Mouse (Mus musculus) G1E (cell line): ENCODE data around the gene Camta1. TPM values are rescaled to one million over a fixed set of nuclear protein-coding genes. Genes with fewer than 3 reads are reported as not detected.

Source experiments
- ATAC-seq: 2 replicates; pipeline ENCODE4 v1.8.0; 2016; ENCODE audit warnings: mild to moderate bottlenecking; ENCODE audit not compliant: insufficient number of reproducible peaks, poor library complexity, low FRiP score, severe bottlenecking; ENCODE audit errors: extremely low read depth
- DNase-seq: peaks from one replicate; pipeline ENCODE4 v3.0.0; 2012; ENCODE audit warnings: low spot score
- H3K27me3 ChIP-seq: 2 replicates; pipeline ENCODE4 v1.6.1; 2012; ENCODE audit warnings: mild to moderate bottlenecking, low read length, inconsistent platforms; ENCODE audit not compliant: insufficient read depth
- H3K36me3 ChIP-seq: replicated peaks from 2 replicates; pipeline ENCODE3; 2012; ENCODE audit warnings: mild to moderate bottlenecking, inconsistent platforms
- H3K4me1 ChIP-seq: 2 replicates; pipeline ENCODE4 v1.6.1; 2012; ENCODE audit warnings: low read depth, low read length, inconsistent platforms, mixed read lengths; ENCODE audit not compliant: insufficient read depth
- H3K4me3 ChIP-seq: 2 replicates; pipeline ENCODE4 v1.5.1; 2012; ENCODE audit warnings: low read depth, mild to moderate bottlenecking, inconsistent platforms, low read length, moderate library complexity, mixed read lengths
- H3K9me3 ChIP-seq: replicated peaks from 2 replicates; pipeline ENCODE4 v1.6.1; 2012; ENCODE audit warnings: inconsistent platforms
- CTCF ChIP-seq: IDR thresholded peaks from 2 replicates; pipeline ENCODE4 v1.5.1; 2012; ENCODE audit warnings: low read depth, low read length, inconsistent platforms, mixed read lengths
- GATA1 ChIP-seq: IDR thresholded peaks from 2 replicates; pipeline ENCODE4 v1.6.1; 2012; ENCODE audit warnings: borderline replicate concordance, low read length, inconsistent platforms, mixed read lengths
- GATA2 ChIP-seq: IDR thresholded peaks from 2 replicates; pipeline ENCODE4 v1.6.1; 2012; ENCODE audit warnings: low read depth, low read length, inconsistent platforms, borderline replicate concordance
- POLR2AphosphoS5 ChIP-seq: IDR thresholded peaks from 2 replicates; pipeline ENCODE4 v1.6.1; 2012; ENCODE audit warnings: low read depth, low read length, inconsistent platforms; ENCODE audit not compliant: insufficient replicate concordance
- TAL1 ChIP-seq: conservative IDR thresholded peaks from 2 replicates; pipeline ENCODE4 v1.6.1; 2012; ENCODE audit warnings: low read depth, low read length, inconsistent platforms, mixed read lengths
- polyA plus RNA-seq: library from polyadenylated mRNA; stranded (reverse); fragments of >175 nt; gene quantifications from 2 replicates; pipeline ENCODE4 v1.2.3, GENCODE M21; 2012
- total RNA-seq, 2 experiments: library from RNA; stranded (forward) in 1 of 2; stranded (reverse) in 1 of 2; fragments of 200-1000 nt in 1 of 2; fragments of >200 nt in 1 of 2; fragmentation: Nextera tagmentation in 1 of 2; gene quantifications; 2 replicates each; pipeline ENCODE4 v1.2.3; 2014 to 2017

Camta1 gene
- total and polyA plus RNA-seq, 3 experiments, result 10.8 to 113 (median 25.7) TPM

DNA sequence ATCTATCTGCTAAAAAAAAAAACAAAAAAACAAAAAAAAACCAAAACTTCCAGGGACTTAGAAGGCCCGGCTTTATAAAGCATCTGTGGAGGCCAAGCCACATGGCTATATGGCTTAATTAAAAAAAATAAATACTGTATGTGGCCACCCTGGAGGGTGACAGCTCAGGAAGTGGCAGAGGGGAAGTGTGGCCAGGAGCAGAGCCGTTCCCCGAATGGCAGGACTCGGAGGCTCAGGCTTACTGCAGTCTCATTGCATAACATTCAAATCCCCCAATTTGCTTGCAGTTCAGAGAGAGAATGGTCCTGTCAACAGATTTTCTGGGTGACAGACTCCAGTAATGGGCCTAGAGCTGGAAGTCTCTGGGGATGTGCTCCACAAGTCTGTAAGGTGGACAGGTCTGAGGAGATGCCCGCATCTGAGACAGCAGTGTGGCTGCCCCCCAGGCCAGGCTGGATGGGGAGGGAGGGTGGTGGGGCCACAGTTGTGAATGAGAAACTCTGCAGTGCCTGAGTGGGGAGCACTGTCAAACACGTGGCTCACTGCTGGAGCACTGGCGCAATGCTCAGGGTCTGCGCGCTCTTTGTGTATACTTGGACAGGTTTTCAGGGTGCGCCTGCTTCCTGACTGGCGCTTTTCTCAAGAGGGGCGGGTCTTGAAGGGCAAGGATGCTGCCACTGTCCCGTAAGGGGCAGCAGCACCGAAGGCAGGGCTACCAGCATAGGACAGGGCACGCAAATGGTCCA, 140.8 kb downstream of the Camta1 start:
- Histone ChIP-seq H3K36me3 (no peaks in the 10 kb centered on the region), H3K4me3 (no peak overlapping the region), H3K9me3 (peaks cover 93% of the 10 kb centered on the region), H3K4me1 (no peaks in the 10 kb centered on the region), H3K27me3 (no peaks in the 10 kb centered on the region)
- ATAC-seq (no peak), DNase-seq (no peak)
- no peak for TF ChIP-seq GATA1
- TF ChIP-seq GATA2, result no peak
- TF ChIP-seq TAL1, result no peak
- no peak for TF ChIP-seq CTCF
- no peak for TF ChIP-seq POLR2AphosphoS5

GRCm38 (mm10) chr4:151718866-151719475, 142.7 kb downstream of the Camta1 start:
- H3K4me1 ChIP-seq, result no peaks in the 10 kb centered on the region
- no peak for ATAC-seq

GRCm38 (mm10) chr4:151717864-151718263, 143.8 kb downstream of the Camta1 start:
- H3K4me1 ChIP-seq, result no peaks in the 10 kb centered on the region

More at GRCm38 (mm10) chr4:151718866-151719475, 142.7 kb downstream of the Camta1 start:
- H3K9me3 ChIP-seq, result peaks cover 89% of the 10 kb centered on the region
- no peaks in the 10 kb centered on the region for H3K27me3 ChIP-seq
- H3K4me3 ChIP-seq, result no peak overlapping the region
- DNase-seq, result no peak
- TF ChIP-seq CTCF, result no peak
- TF ChIP-seq TAL1, result no peak
- no peak for TF ChIP-seq GATA2
- no peak for TF ChIP-seq GATA1
- TF ChIP-seq POLR2AphosphoS5, result no peak
- no peaks in the 10 kb centered on the region for H3K36me3 ChIP-seq

DNA sequence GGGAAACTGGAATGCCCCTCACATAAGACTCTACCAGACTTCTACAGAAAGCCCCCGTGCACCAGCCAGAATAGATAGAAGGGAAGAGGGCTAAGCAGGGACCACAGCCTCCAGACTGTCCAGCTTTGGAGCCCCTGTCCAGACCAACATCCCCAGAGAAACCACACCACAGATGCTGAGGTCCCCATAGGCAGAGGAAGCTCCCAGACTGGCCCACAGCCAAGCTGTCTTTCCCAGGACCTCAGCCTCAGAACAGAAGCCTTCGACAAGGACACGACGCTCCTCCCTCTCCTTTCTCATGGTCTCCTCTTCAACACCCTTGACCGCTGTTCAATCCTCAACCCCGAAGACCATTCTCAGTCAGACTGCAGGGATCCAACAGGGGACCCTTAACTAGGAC, 148.0 kb downstream of the Camta1 start:
- H3K27me3 ChIP-seq, result no peaks in the 10 kb centered on the region; the same call in 1 of the 2 replicates
- no peak overlapping the region for H3K4me3 ChIP-seq
- no peaks in the 10 kb centered on the region for H3K4me1 ChIP-seq
- no peak for TF ChIP-seq GATA2
- no peak for TF ChIP-seq POLR2AphosphoS5
- no peak for TF ChIP-seq GATA1
- no peak for TF ChIP-seq CTCF
- TF ChIP-seq TAL1, result no peak
- H3K9me3 ChIP-seq, result peaks cover 89% of the 10 kb centered on the region
- H3K36me3 ChIP-seq, result no peaks in the 10 kb centered on the region
- DNase-seq, result no peak
- no peak for ATAC-seq

More at GRCm38 (mm10) chr4:151717864-151718263, 143.8 kb downstream of the Camta1 start:
- TF ChIP-seq POLR2AphosphoS5, result no peak
- Histone ChIP-seq H3K36me3 (no peaks in the 10 kb centered on the region), H3K4me3 (no peak overlapping the region), H3K9me3 (peaks cover 89% of the 10 kb centered on the region), H3K27me3 (no peaks in the 10 kb centered on the region)
- DNase-seq (no peak), ATAC-seq (no peak)

DNA sequence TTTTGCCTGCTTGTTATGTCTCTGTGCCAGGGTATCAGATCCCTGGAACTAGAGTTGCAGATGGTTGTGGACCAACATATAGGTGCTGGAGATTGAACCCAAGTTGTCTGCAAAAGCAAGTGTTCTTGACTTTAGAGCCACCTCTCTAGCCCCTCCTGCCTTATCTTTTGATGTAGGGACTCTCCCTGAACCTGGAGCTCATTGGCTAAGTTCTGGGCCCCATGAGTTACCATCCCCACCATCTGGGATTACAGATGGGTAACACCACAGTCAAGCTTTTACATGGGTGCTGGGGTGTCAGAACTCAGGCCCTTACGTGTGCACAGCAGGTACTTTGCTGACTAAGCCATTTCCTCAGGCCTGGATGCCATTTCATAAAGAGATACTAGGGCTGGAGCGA, 150.3 kb downstream of the Camta1 start:
- Histone ChIP-seq H3K4me1 (no peaks in the 10 kb centered on the region), H3K36me3 (no peaks in the 10 kb centered on the region), H3K9me3 (peaks cover 87% of the 10 kb centered on the region), H3K27me3 (no peaks in the 10 kb centered on the region; the same call in 1 of the 2 replicates), H3K4me3 (no peak overlapping the region)
- DNase-seq (no peak), ATAC-seq (no peak)
- TF ChIP-seq GATA1 (no peak), CTCF (no peak), TAL1 (no peak), POLR2AphosphoS5 (no peak), GATA2 (no peak)

GRCm38 (mm10) chr4:151710522-151710921, 151.2 kb downstream of the Camta1 start:
- no peaks in the 10 kb centered on the region for H3K4me1 ChIP-seq
- H3K27me3 ChIP-seq, result no peaks in the 10 kb centered on the region; the same call in 1 of the 2 replicates
- H3K4me3 ChIP-seq, result no peak overlapping the region
- TF ChIP-seq CTCF, result no peak
- no peak for TF ChIP-seq GATA2
- TF ChIP-seq GATA1, result no peak
- TF ChIP-seq POLR2AphosphoS5, result no peak
- TF ChIP-seq TAL1, result no peak
- ATAC-seq, result no peak
- no peak for DNase-seq
- H3K9me3 ChIP-seq, result peaks cover 88% of the 10 kb centered on the region
- no peaks in the 10 kb centered on the region for H3K36me3 ChIP-seq
